Comparison of ENCODE assay signal across 11 mouse cellular contexts in genomic region chr1:77502554-77503119, GRCm38 (mm10). TPM values are rescaled to one million over a fixed set of nuclear protein-coding genes. Genes with fewer than 3 reads are reported as not detected.
DNase-seq lines count a peak whose midpoint lies in the region; ATAC-seq lines count a peak whose summit lies in the region.
"Had no signal": no experiment of that assay in that cellular context is flagged by ENCODE, and none has a peak within 500 bp of the region (broad histone marks: within the 10 kb centered on the region; RNA-seq: fewer than 3 reads in every experiment).

No protein-coding gene starts in this region.

- H3K27me3 ChIP-seq in limb, embryonic 12.5 days = 0 out of 2 replicates have a peak, but pooled peaks cover 3% of the 10 kb centered on the region
- peaks cover 7% of the 10 kb centered on the region; the same call in 1 of the 2 replicates for H3K27me3 ChIP-seq in limb, embryonic 10.5 days (ENCODE audit: low read depth, poor library complexity, severe bottlenecking)
- peaks cover 26% of the 10 kb centered on the region; the same call in 1 of the 2 replicates for H3K27me3 ChIP-seq in hindbrain, embryonic 10.5 days (ENCODE audit: insufficient read depth, poor library complexity, severe bottlenecking)
- no peaks in the 10 kb centered on the region for H3K27me3 ChIP-seq in midbrain, embryonic 14.5 days (ENCODE audit: control insufficient read depth, insufficient read depth, low read length)

- no peak overlapping the region for H3K27ac ChIP-seq in limb, embryonic 12.5 days
- H3K27ac ChIP-seq in limb, embryonic 10.5 days = no peak overlapping the region
- peak overlapping the region; percentile 78 for H3K27ac ChIP-seq in hindbrain, embryonic 10.5 days
- H3K27ac ChIP-seq in midbrain, embryonic 14.5 days (replicated peaks; ENCODE audit: low read depth, low read length) = 0 out of 2 replicates have a peak overlapping the region, but pooled peaks have one; percentile 13

- 44% methylated on average over 11 of the region's 11 CpGs for whole genome bisulfite sequencing in limb, embryonic 12.5 days
- 37% methylated on average over 11 of the region's 11 CpGs for WGBS in limb, embryonic 10.5 days
- WGBS in hindbrain, embryonic 10.5 days = 13% methylated on average over 11 of the region's 11 CpGs
- WGBS in midbrain, embryonic 14.5 days = 8% methylated on average over 11 of the region's 11 CpGs

- no peak for ATAC-seq in limb, embryonic 12.5 days (ENCODE audit: insufficient number of reproducible peaks, insufficient read depth, low FRiP score, low TSS enrichment, low read depth)
- 0 out of 2 replicates have a peak, but pooled peaks have one; percentile 35 for ATAC-seq in midbrain, embryonic 14.5 days (ENCODE audit: low FRiP score, low TSS enrichment)

- peaks cover 73% of the 10 kb centered on the region for H3K36me3 ChIP-seq in limb, embryonic 12.5 days
- peaks cover 93% of the 10 kb centered on the region for H3K36me3 ChIP-seq in limb, embryonic 10.5 days
- peaks cover 43% of the 10 kb centered on the region for H3K36me3 ChIP-seq in hindbrain, embryonic 10.5 days
- peaks cover 7% of the 10 kb centered on the region; the same call in 1 of the 2 replicates for H3K36me3 ChIP-seq in midbrain, embryonic 14.5 days (ENCODE audit: control insufficient read depth, insufficient read depth, low read length)

- intact Hi-C loops in heart, postnatal 36 days (cut with DNase I) = no loop called here

- H3K4me3 ChIP-seq in limb, embryonic 12.5 days (replicated peaks) = no peak overlapping the region
- H3K4me3 ChIP-seq in limb, embryonic 10.5 days = no peak overlapping the region
- H3K4me3 ChIP-seq in hindbrain, embryonic 10.5 days = peak overlapping the region; percentile 44
- peak overlapping the region; percentile 12; the same call in 1 of the 2 replicates for H3K4me3 ChIP-seq in midbrain, embryonic 14.5 days (replicated peaks; ENCODE audit: low read depth, low read length)

- no peak overlapping the region for H3K9ac ChIP-seq in limb, embryonic 12.5 days (replicated peaks)
- 0 out of 2 replicates have a peak overlapping the region, but pooled peaks have one; percentile 9 for H3K9ac ChIP-seq in midbrain, embryonic 14.5 days (replicated peaks; ENCODE audit: low read length)

- H3K9me3 ChIP-seq in limb, embryonic 12.5 days = no peaks in the 10 kb centered on the region
- H3K9me3 ChIP-seq in limb, embryonic 10.5 days (replicated peaks) = no peaks in the 10 kb centered on the region
- no peaks in the 10 kb centered on the region for H3K9me3 ChIP-seq in hindbrain, embryonic 10.5 days
- no peaks in the 10 kb centered on the region for H3K9me3 ChIP-seq in midbrain, embryonic 14.5 days (ENCODE audit: control insufficient read depth, low read length)

- H3K4me2 ChIP-seq in limb, embryonic 12.5 days = peak overlapping the region; percentile 9
- H3K4me2 ChIP-seq in midbrain, embryonic 14.5 days (ENCODE audit: low read length) = peak overlapping the region; percentile 57
- H3K4me2 ChIP-seq: liver, embryonic 11.5 days had no signal

- peaks cover 64% of the 10 kb centered on the region for H3K4me1 ChIP-seq in limb, embryonic 12.5 days (replicated peaks)
- peaks cover 49% of the 10 kb centered on the region for H3K4me1 ChIP-seq in limb, embryonic 10.5 days
- H3K4me1 ChIP-seq in hindbrain, embryonic 10.5 days (replicated peaks) = peaks cover 100% of the 10 kb centered on the region
- peaks cover 78% of the 10 kb centered on the region for H3K4me1 ChIP-seq in midbrain, embryonic 14.5 days (ENCODE audit: control insufficient read depth, insufficient read depth, low read length)

- DNase-seq in limb, embryonic 10.5 days (ENCODE audit: low spot score) = no peak
- peak; percentile 86 for DNase-seq in hindbrain, embryonic 10.5 days (ENCODE audit: low spot score)
- peak; percentile 71 for DNase-seq in midbrain, embryonic 14.5 days
- no peak for DNase-seq in T-cell, adult 2 months (ENCODE audit: low spot score)
- no peak for DNase-seq in lung, adult 18-20 months
- DNase-seq in heart, postnatal 36 days = no peak
- no peak for DNase-seq in thymus, postnatal 36 days
- DNase-seq: B cell, adult 2 months; gastrocnemius, postnatal 36 days had no signal

RNA-seq across cellular contexts. Expression of gene Epha4, which starts 12.3 kb away (rescaled TPM):
- 57.7 and 58.5 TPM in 2 replicates for polyA plus RNA-seq in limb, embryonic 12.5 days (2016; fragmentation: Nextera tagmentation; extraction: Ambion mirVana)
- polyA plus RNA-seq in limb, embryonic 10.5 days (2016; fragmentation: Nextera tagmentation; extraction: Ambion mirVana) = 24.9 and 44.3 TPM in 2 replicates
- 25.4 and 30.4 TPM in 2 replicates for polyA plus RNA-seq in hindbrain, embryonic 10.5 days (2016; fragmentation: Nextera tagmentation; extraction: Ambion mirVana)
- polyA plus RNA-seq in midbrain, embryonic 14.5 days (2014; fragmentation: Nextera tagmentation; extraction: Ambion mirVana) = 40.6 and 46.5 TPM in 2 replicates
- total RNA-seq in heart, postnatal 36 days (2021) = 10 to 100 TPM; 21.9 to 26.5 TPM

Comparison
In these comparisons a context has a peak if more than half of its experiments do, and no peak if none do; other contexts are left out.
1. H3K27ac ChIP-seq: peak in hindbrain, embryonic 10.5 days (single experiment) and midbrain, embryonic 14.5 days (single experiment); none in limb, embryonic 12.5 days (single experiment) and limb, embryonic 10.5 days (single experiment).
2. H3K4me3 ChIP-seq: peak in hindbrain, embryonic 10.5 days (single experiment) and midbrain, embryonic 14.5 days (single experiment); none in limb, embryonic 12.5 days (single experiment) and limb, embryonic 10.5 days (single experiment).
3. DNase-seq: peak in hindbrain, embryonic 10.5 days (single experiment) and midbrain, embryonic 14.5 days (single experiment); none in limb, embryonic 10.5 days (single experiment), T-cell, adult 2 months (single experiment), lung, adult 18-20 months (0 of 2), heart, postnatal 36 days (0 of 2) and thymus, postnatal 36 days (0 of 2).